Mouse (Mus musculus) liver, embryonic 13.5 days (tissue): ENCODE results near the gene Slc1a5. TPM values are rescaled to one million over a fixed set of nuclear protein-coding genes. Genes with fewer than 3 reads are reported as not detected.

Experiments used
- ATAC-seq: fragments of 200-750 bp; cut with Nextera tagmentation; 2 replicates; pipeline ENCODE4 v1.8.0; 2017; ENCODE audit warnings: low read depth, mild to moderate bottlenecking, moderate number of reproducible peaks, moderate library complexity
- DNase-seq: peaks from one replicate; pipeline ENCODE4 v3.0.0; 2022
- H3K27ac ChIP-seq: fragments of 300-500 bp; sonication (generic); 2 replicates; pipeline ENCODE4 v1.5.1; 2015; ENCODE audit warnings: moderate library complexity, mild to moderate bottlenecking, inconsistent platforms
- H3K27me3 ChIP-seq: fragments of 300-500 bp; sonication (generic); 2 replicates; pipeline ENCODE4 v1.6.1; 2015; ENCODE audit warnings: mild to moderate bottlenecking, inconsistent platforms
- H3K36me3 ChIP-seq: fragments of 300-500 bp; sonication (generic); 2 replicates; pipeline ENCODE4 v1.6.1; 2015; ENCODE audit warnings: mild to moderate bottlenecking, inconsistent platforms
- H3K4me1 ChIP-seq: fragments of 300-500 bp; sonication (generic); replicated peaks from 2 replicates; pipeline ENCODE4 v1.6.1; 2015; ENCODE audit warnings: inconsistent platforms
- H3K4me2 ChIP-seq: fragments of 300-500 bp; sonication (generic); 2 replicates; pipeline ENCODE4 v1.6.1; 2015; ENCODE audit warnings: inconsistent platforms, mild to moderate bottlenecking, moderate library complexity
- H3K4me3 ChIP-seq: fragments of 300-500 bp; sonication (generic); replicated peaks from 2 replicates; pipeline ENCODE4 v1.5.1; 2015; ENCODE audit warnings: mild to moderate bottlenecking, inconsistent platforms
- H3K9ac ChIP-seq: fragments of 300-500 bp; sonication (generic); 2 replicates; pipeline ENCODE4 v1.6.1; 2015; ENCODE audit warnings: mild to moderate bottlenecking, inconsistent platforms
- H3K9me3 ChIP-seq: fragments of 300-500 bp; sonication (generic); replicated peaks from 2 replicates; pipeline ENCODE4 v1.6.1; 2016; ENCODE audit warnings: inconsistent platforms
- WGBS: fragments of 180-500 bp; shearing (Covaris S2); methylation state at CpG from one replicate; pipeline ENCODE4 v1.1.7; 2015; ENCODE audit not compliant: insufficient replicate concordance; 5-methylcytosine and 5-hydroxymethylcytosine counted together
- polyA plus RNA-seq: library from polyadenylated mRNA; unstranded; fragments of >200 nt; fragmentation: Nextera tagmentation; extraction: Ambion mirVana; gene quantifications from 2 replicates; pipeline ENCODE4 v1.2.1, GENCODE M21; 2015

The Slc1a5 gene
- polyA plus RNA-seq, 1 experiment from 2014 or later = 92.3 TPM

GRCm38 (mm10) chr7:16810399-16810919, 29.3 kb downstream of the Slc1a5 start:
- H3K36me3 ChIP-seq = peaks cover 4% of the 10 kb centered on the region; the same call in 1 of the 2 replicates
- 59% methylated on average over 28 of the region's 28 CpGs for WGBS

GRCm38 (mm10) chr7:16810920-16811648, 29.9 kb downstream of the Slc1a5 start:
- H3K9ac ChIP-seq = peak overlapping the region; percentile 17; the same call in 1 of the 2 replicates

More at GRCm38 (mm10) chr7:16810399-16810919, 29.3 kb downstream of the Slc1a5 start:
- Histone ChIP-seq H3K27ac (no peak overlapping the region), H3K4me1 (peaks cover 24% of the 10 kb centered on the region), H3K4me2 (peak overlapping the region; percentile 62), H3K27me3 (peaks cover 26% of the 10 kb centered on the region), H3K9ac (peak overlapping the region; percentile 17; the same call in 1 of the 2 replicates), H3K9me3 (no peaks in the 10 kb centered on the region), H3K4me3 (no peak overlapping the region)
- DNase-seq (no peak), ATAC-seq (0 out of 2 replicates have a peak, but pooled peaks have one; percentile 5)

GRCm38 (mm10) chr7:16811649-16812070, 30.5 kb downstream of the Slc1a5 start:
- Histone ChIP-seq H3K36me3 (peaks cover 4% of the 10 kb centered on the region; the same call in 1 of the 2 replicates), H3K27me3 (peaks cover 26% of the 10 kb centered on the region), H3K4me3 (peak overlapping the region; percentile 27), H3K4me1 (peaks cover 30% of the 10 kb centered on the region), H3K9ac (no peak overlapping the region), H3K4me2 (peak overlapping the region; percentile 62), H3K27ac (no peak overlapping the region), H3K9me3 (no peaks in the 10 kb centered on the region)
- 47% methylated on average over 17 of the region's 17 CpGs for WGBS
- no peak for ATAC-seq
- no peak for DNase-seq

More at GRCm38 (mm10) chr7:16810920-16811648, 29.9 kb downstream of the Slc1a5 start:
- DNase-seq (no peak), ATAC-seq (peak; percentile 9; the same call in 1 of the 2 replicates)
- peak overlapping the region; percentile 62 for H3K4me2 ChIP-seq
- no peak overlapping the region for H3K27ac ChIP-seq
- H3K4me3 ChIP-seq = peak overlapping the region; percentile 27
- no peaks in the 10 kb centered on the region for H3K9me3 ChIP-seq
- H3K36me3 ChIP-seq = peaks cover 4% of the 10 kb centered on the region; the same call in 1 of the 2 replicates
- peaks cover 30% of the 10 kb centered on the region for H3K4me1 ChIP-seq
- 24% methylated on average over 90 of the region's 90 CpGs for WGBS
- H3K27me3 ChIP-seq = peaks cover 26% of the 10 kb centered on the region

GRCm38 (mm10) chr7:16812505-16812904, 31.4 kb downstream of the Slc1a5 start:
- Histone ChIP-seq H3K9me3 (no peaks in the 10 kb centered on the region), H3K4me3 (no peak overlapping the region), H3K4me1 (peaks cover 38% of the 10 kb centered on the region), H3K27me3 (peaks cover 26% of the 10 kb centered on the region), H3K27ac (no peak overlapping the region), H3K4me2 (no peak overlapping the region), H3K9ac (no peak overlapping the region), H3K36me3 (peaks cover 4% of the 10 kb centered on the region; the same call in 1 of the 2 replicates)
- no peak for DNase-seq
- ATAC-seq = no peak
- 59% methylated on average over 2 of the region's 2 CpGs for WGBS

GRCm38 (mm10) chr7:16815351-16815941, 34.3 kb downstream of the Slc1a5 start, which contains the start of gene Strn4:
Gene Strn4 (plus strand): TSS chr7:16815889.
- H3K9me3 ChIP-seq = no peaks in the 10 kb centered on the region
- DNase-seq (no peak), ATAC-seq (no peak)
- H3K36me3 ChIP-seq = peaks cover 8% of the 10 kb centered on the region
- peak within 1 kb of the TSS; percentile 99 for H3K9ac ChIP-seq
- peak within 1 kb of the TSS; percentile 95 for H3K4me3 ChIP-seq
- H3K4me1 ChIP-seq = peaks cover 65% of the 10 kb centered on the region
- WGBS = 26% methylated on average over 1 of the region's 1 CpGs
- peak within 1 kb of the TSS; percentile 92 for H3K27ac ChIP-seq
- H3K27me3 ChIP-seq = peaks cover 20% of the 10 kb centered on the region
- peak within 1 kb of the TSS; percentile 88 for H3K4me2 ChIP-seq

- Histone ChIP-seq H3K9ac (peak overlapping the region; percentile 99), H3K4me3 (peak overlapping the region; percentile 95), H3K27me3 (peaks cover 13% of the 10 kb centered on the region), H3K36me3 (peaks cover 8% of the 10 kb centered on the region), H3K9me3 (no peaks in the 10 kb centered on the region), H3K4me1 (peaks cover 65% of the 10 kb centered on the region), H3K27ac (peak overlapping the region; percentile 92), H3K4me2 (peak overlapping the region; percentile 88)
- ATAC-seq (peak; percentile 73), DNase-seq (peak; percentile 62)
- under 1% methylated on average over 55 of the region's 55 CpGs for WGBS
Measured at GRCm38 (mm10) chr7:16816078-16816474, 34.9 kb downstream of the Slc1a5 start.

- Histone ChIP-seq H3K9ac (peak within 1 kb of the TSS; percentile 99), H3K9me3 (no peaks in the 10 kb centered on the region), H3K4me3 (peak within 1 kb of the TSS; percentile 95), H3K36me3 (peaks cover 10% of the 10 kb centered on the region), H3K4me2 (peak within 1 kb of the TSS; percentile 88), H3K27ac (peak within 1 kb of the TSS; percentile 92), H3K27me3 (peaks cover 8% of the 10 kb centered on the region), H3K4me1 (peaks cover 65% of the 10 kb centered on the region)
- peak; percentile 37 for DNase-seq
- under 1% methylated on average over 55 of the region's 64 CpGs for WGBS
- peak; percentile 69 for ATAC-seq
Measured at GRCm38 (mm10) chr7:16816475-16817122, 35.5 kb downstream of the Slc1a5 start, which contains the start of gene Fkrp. Gene Fkrp (minus strand): TSS chr7:16816732.

GRCm38 (mm10) chr7:16817693-16818092, 36.6 kb downstream of the Slc1a5 start:
- peaks cover 73% of the 10 kb centered on the region for H3K4me1 ChIP-seq
- H3K4me2 ChIP-seq = peak overlapping the region; percentile 88
- WGBS = 74% methylated on average over 3 of the region's 3 CpGs
- peak overlapping the region; percentile 92 for H3K27ac ChIP-seq
- DNase-seq = no peak
- H3K4me3 ChIP-seq = peak overlapping the region; percentile 95
- no peak for ATAC-seq
- H3K9ac ChIP-seq = peak overlapping the region; percentile 99
- H3K36me3 ChIP-seq = peaks cover 21% of the 10 kb centered on the region
- H3K9me3 ChIP-seq = no peaks in the 10 kb centered on the region
- H3K27me3 ChIP-seq = no peaks in the 10 kb centered on the region

- WGBS = 13% methylated on average over 5 of the region's 5 CpGs
- peak overlapping the region; percentile 90 for H3K27ac ChIP-seq
- H3K27me3 ChIP-seq = no peaks in the 10 kb centered on the region
- peaks cover 81% of the 10 kb centered on the region for H3K4me1 ChIP-seq
- no peaks in the 10 kb centered on the region for H3K9me3 ChIP-seq
- peak overlapping the region; percentile 88 for H3K4me2 ChIP-seq
- H3K4me3 ChIP-seq = peak overlapping the region; percentile 35
- peak; percentile 89 for ATAC-seq
- peak overlapping the region; percentile 66 for H3K9ac ChIP-seq
- DNase-seq = peak; percentile 51
- peaks cover 36% of the 10 kb centered on the region for H3K36me3 ChIP-seq
Measured at GRCm38 (mm10) chr7:16819794-16820193, 38.7 kb downstream of the Slc1a5 start.

GRCm38 (mm10) chr7:16820271-16820763, 39.2 kb downstream of the Slc1a5 start:
- peak overlapping the region; percentile 66 for H3K9ac ChIP-seq
- no peak for DNase-seq
- H3K4me2 ChIP-seq = peak overlapping the region; percentile 88
- H3K27ac ChIP-seq = peak overlapping the region; percentile 90
- 31% methylated on average over 5 of the region's 5 CpGs for WGBS
- H3K27me3 ChIP-seq = no peaks in the 10 kb centered on the region
- H3K36me3 ChIP-seq = peaks cover 41% of the 10 kb centered on the region
- no peak for ATAC-seq
- peaks cover 76% of the 10 kb centered on the region for H3K4me1 ChIP-seq
- peak overlapping the region; percentile 35 for H3K4me3 ChIP-seq
- no peaks in the 10 kb centered on the region for H3K9me3 ChIP-seq
